Mouse (Mus musculus) brain, embryonic 14.5 days (tissue): ENCODE data around the gene Tlcd2.

Experiments used
- CTCF ChIP-seq: fragments of 200-500 bp; IDR thresholded peaks from 2 replicates; pipeline ENCODE4 v1.5.1; 2012; ENCODE audit warnings: inconsistent platforms, mild to moderate bottlenecking, moderate library complexity, borderline replicate concordance; ENCODE audit not compliant: insufficient read depth, insufficient read length; ENCODE audit errors: extremely low read depth
- POLR2A ChIP-seq: fragments of 200-500 bp; IDR thresholded peaks from 2 replicates; pipeline ENCODE4 v1.6.1; 2012; ENCODE audit warnings: mild to moderate bottlenecking, inconsistent platforms, borderline replicate concordance; ENCODE audit not compliant: poor library complexity, insufficient read depth, insufficient read length, severe bottlenecking; ENCODE audit errors: extremely low read depth

- TF ChIP-seq POLR2A: no peak
- TF ChIP-seq CTCF: no peak
Measured at GRCm38 (mm10) chr11:75508904-75509303, 47.4 kb downstream of the Tlcd2 start.
